Mouse (Mus musculus) G1E (cell line): ENCODE data around the gene Ptpa. TPM values are rescaled to one million over a fixed set of nuclear protein-coding genes. Genes with fewer than 3 reads are reported as not detected.

Experiments used
- ATAC-seq: 2 replicates; pipeline ENCODE4 v1.8.0; 2016; ENCODE audit warnings: mild to moderate bottlenecking; ENCODE audit not compliant: insufficient number of reproducible peaks, poor library complexity, low FRiP score, severe bottlenecking; ENCODE audit errors: extremely low read depth
- DNase-seq: peaks from one replicate; pipeline ENCODE4 v3.0.0; 2012; ENCODE audit warnings: low spot score
- H3K27me3 ChIP-seq: 2 replicates; pipeline ENCODE4 v1.6.1; 2012; ENCODE audit warnings: mild to moderate bottlenecking, low read length, inconsistent platforms; ENCODE audit not compliant: insufficient read depth
- H3K36me3 ChIP-seq: replicated peaks from 2 replicates; pipeline ENCODE3; 2012; ENCODE audit warnings: mild to moderate bottlenecking, inconsistent platforms
- H3K4me1 ChIP-seq: 2 replicates; pipeline ENCODE4 v1.6.1; 2012; ENCODE audit warnings: low read depth, low read length, inconsistent platforms, mixed read lengths; ENCODE audit not compliant: insufficient read depth
- H3K4me3 ChIP-seq: 2 replicates; pipeline ENCODE4 v1.5.1; 2012; ENCODE audit warnings: low read depth, mild to moderate bottlenecking, inconsistent platforms, low read length, moderate library complexity, mixed read lengths
- H3K9me3 ChIP-seq: replicated peaks from 2 replicates; pipeline ENCODE4 v1.6.1; 2012; ENCODE audit warnings: inconsistent platforms
- CTCF ChIP-seq: IDR thresholded peaks from 2 replicates; pipeline ENCODE4 v1.5.1; 2012; ENCODE audit warnings: low read depth, low read length, inconsistent platforms, mixed read lengths
- GATA1 ChIP-seq: IDR thresholded peaks from 2 replicates; pipeline ENCODE4 v1.6.1; 2012; ENCODE audit warnings: borderline replicate concordance, low read length, inconsistent platforms, mixed read lengths
- GATA2 ChIP-seq: IDR thresholded peaks from 2 replicates; pipeline ENCODE4 v1.6.1; 2012; ENCODE audit warnings: low read depth, low read length, inconsistent platforms, borderline replicate concordance
- POLR2AphosphoS5 ChIP-seq: IDR thresholded peaks from 2 replicates; pipeline ENCODE4 v1.6.1; 2012; ENCODE audit warnings: low read depth, low read length, inconsistent platforms; ENCODE audit not compliant: insufficient replicate concordance
- TAL1 ChIP-seq: conservative IDR thresholded peaks from 2 replicates; pipeline ENCODE4 v1.6.1; 2012; ENCODE audit warnings: low read depth, low read length, inconsistent platforms, mixed read lengths
- polyA plus RNA-seq: library from polyadenylated mRNA; stranded (reverse); fragments of >175 nt; gene quantifications from 2 replicates; pipeline ENCODE4 v1.2.3, GENCODE M21; 2012
- total RNA-seq, 2 experiments: library from RNA; stranded (forward) in 1 of 2; stranded (reverse) in 1 of 2; fragments of 200-1000 nt in 1 of 2; fragments of >200 nt in 1 of 2; fragmentation: Nextera tagmentation in 1 of 2; gene quantifications; 2 replicates each; pipeline ENCODE4 v1.2.3; 2014 to 2017

Ptpa gene
- total and polyA plus RNA-seq, 3 experiments: 81.5 to 583 (median 106) TPM

DNA sequence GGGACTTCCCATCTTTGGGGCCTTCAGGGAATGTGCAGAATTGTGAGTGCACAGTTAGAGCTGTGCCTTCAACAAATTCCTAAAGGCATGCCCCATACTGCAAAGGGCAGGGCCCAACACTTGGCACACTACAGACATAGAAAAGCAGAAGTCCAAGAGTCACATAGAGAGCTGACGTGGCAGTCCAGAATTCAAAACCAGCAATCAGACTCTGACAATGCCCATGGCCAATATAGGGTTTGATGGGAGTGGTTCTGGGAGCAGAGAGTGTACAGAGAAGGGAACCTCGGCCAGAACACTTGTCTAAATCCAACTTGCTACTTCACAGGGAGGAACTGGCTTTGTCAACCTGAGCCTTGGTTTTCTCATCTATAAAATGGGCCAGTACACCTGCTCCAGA, 8.6 kb upstream of the Ptpa start:
- no peak for ATAC-seq
- Histone ChIP-seq H3K36me3 (peaks cover 96% of the 10 kb centered on the region), H3K9me3 (no peaks in the 10 kb centered on the region), H3K4me3 (no peak overlapping the region), H3K4me1 (0 out of 2 replicates have a peak, but pooled peaks cover 2% of the 10 kb centered on the region), H3K27me3 (no peaks in the 10 kb centered on the region)
- no peak for TF ChIP-seq POLR2AphosphoS5
- TF ChIP-seq TAL1: no peak
- no peak for TF ChIP-seq CTCF
- TF ChIP-seq GATA1: no peak
- no peak for TF ChIP-seq GATA2
- DNase-seq: no peak

DNA sequence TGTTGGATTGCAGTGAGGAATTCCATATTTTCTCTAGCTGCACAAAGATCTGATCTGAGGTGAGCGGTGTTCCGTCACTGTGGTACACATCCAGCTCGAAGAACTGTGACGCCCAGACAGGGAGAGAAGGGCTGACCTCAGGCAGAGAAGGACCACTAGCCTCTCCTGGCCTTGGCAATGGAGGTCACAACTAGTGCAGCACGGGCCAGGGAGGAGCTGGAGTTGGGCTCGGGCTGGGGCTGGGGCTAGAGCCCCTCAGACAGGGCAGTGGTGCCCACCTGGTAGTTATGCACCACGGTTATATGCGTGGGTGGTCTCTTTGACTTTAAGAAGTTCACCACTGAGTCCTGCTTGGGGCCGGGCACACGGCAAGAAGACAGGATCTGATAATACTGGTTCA, 8.1 kb upstream of the Ptpa start:
- ATAC-seq: no peak

DNA sequence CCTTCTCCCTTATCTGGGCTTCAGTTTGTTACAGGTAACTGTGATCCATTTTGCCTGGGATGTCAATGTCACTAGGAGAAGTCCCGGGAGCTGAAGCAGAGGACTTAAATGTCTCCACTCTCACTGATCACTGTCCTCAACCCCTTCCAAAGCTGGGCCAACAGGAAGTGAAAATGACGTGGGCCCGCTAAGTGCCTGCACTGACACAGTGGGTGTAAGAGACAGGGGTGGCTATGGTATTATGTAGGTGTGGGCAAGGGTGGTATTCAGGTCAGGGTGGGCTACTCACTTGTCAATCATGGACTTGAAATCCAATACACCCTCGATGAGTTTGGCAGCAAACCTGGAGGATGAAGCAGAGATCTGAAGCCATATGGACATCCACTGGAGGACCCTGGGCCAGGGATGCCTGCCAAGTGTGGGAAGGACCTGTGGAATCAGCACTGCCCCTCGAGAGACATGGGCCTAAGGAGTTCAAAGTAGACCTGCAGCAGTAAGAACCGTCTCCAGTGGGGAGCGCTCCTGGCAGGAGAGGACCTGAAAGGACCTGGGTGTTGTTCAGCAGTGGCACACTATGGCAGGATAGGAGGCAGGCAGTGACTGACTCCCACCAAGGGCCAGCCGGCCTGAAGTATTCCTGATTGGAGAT, 7.3 kb upstream of the Ptpa start:
- ATAC-seq: no peak
- peaks cover 9% of the 10 kb centered on the region for H3K4me1 ChIP-seq
- H3K36me3 ChIP-seq: peaks cover 96% of the 10 kb centered on the region
- H3K9me3 ChIP-seq: no peaks in the 10 kb centered on the region
- no peak for DNase-seq
- H3K27me3 ChIP-seq: no peaks in the 10 kb centered on the region
- no peak overlapping the region for H3K4me3 ChIP-seq
- TF ChIP-seq TAL1 (no peak), CTCF (no peak)

More for the DNA sequence above, 8.1 kb upstream of the Ptpa start:
- peaks cover 96% of the 10 kb centered on the region for H3K36me3 ChIP-seq
- no peak for DNase-seq
- TF ChIP-seq GATA1 (no peak), GATA2 (no peak), CTCF (no peak), POLR2AphosphoS5 (no peak), TAL1 (no peak)
- H3K4me3 ChIP-seq: no peak overlapping the region
- no peaks in the 10 kb centered on the region for H3K9me3 ChIP-seq
- H3K27me3 ChIP-seq: no peaks in the 10 kb centered on the region
- peaks cover 2% of the 10 kb centered on the region; the same call in 1 of the 2 replicates for H3K4me1 ChIP-seq

DNA sequence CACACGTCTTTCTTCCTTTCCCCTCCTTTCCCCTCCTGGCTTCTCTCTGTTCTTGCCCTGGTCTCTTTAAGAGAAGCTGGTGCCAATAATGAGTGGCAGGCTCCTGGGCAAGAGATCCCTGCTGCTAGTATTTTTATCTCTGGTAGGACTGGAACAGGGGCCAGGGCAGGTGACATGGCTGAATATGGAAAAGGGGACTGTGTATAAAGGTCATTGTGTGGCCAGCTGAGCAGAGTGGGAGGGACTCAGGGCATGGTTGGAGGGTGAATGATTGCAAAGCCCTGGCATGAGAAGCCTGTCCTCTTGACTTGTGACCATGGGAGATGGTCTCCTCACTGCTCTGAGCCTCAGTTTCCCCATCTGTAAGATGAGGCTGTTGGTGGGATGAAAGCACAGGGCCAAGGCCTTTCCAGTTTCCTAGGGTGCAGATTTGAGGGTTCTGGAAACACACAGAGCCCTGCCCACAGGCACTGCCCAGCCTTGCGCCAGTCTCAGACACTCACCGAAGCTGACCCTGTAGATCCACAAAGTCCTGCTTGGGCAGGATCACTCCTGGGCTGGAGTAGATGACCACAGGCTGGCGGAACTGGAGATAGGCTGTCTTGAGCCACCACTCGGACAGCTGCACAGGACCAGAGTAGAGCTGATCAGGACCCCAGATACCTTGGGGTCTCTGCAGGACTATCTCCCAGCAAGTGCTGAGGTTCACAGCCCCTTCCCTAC, 6.2 kb upstream of the Ptpa start:
- Histone ChIP-seq H3K4me1 (peaks cover 18% of the 10 kb centered on the region), H3K27me3 (no peaks in the 10 kb centered on the region), H3K36me3 (peaks cover 92% of the 10 kb centered on the region), H3K4me3 (no peak overlapping the region), H3K9me3 (no peaks in the 10 kb centered on the region)
- DNase-seq (no peak), ATAC-seq (no peak)
- TF ChIP-seq GATA1 (no peak), GATA2 (no peak), POLR2AphosphoS5 (no peak), TAL1 (no peak), CTCF (no peak)

DNA sequence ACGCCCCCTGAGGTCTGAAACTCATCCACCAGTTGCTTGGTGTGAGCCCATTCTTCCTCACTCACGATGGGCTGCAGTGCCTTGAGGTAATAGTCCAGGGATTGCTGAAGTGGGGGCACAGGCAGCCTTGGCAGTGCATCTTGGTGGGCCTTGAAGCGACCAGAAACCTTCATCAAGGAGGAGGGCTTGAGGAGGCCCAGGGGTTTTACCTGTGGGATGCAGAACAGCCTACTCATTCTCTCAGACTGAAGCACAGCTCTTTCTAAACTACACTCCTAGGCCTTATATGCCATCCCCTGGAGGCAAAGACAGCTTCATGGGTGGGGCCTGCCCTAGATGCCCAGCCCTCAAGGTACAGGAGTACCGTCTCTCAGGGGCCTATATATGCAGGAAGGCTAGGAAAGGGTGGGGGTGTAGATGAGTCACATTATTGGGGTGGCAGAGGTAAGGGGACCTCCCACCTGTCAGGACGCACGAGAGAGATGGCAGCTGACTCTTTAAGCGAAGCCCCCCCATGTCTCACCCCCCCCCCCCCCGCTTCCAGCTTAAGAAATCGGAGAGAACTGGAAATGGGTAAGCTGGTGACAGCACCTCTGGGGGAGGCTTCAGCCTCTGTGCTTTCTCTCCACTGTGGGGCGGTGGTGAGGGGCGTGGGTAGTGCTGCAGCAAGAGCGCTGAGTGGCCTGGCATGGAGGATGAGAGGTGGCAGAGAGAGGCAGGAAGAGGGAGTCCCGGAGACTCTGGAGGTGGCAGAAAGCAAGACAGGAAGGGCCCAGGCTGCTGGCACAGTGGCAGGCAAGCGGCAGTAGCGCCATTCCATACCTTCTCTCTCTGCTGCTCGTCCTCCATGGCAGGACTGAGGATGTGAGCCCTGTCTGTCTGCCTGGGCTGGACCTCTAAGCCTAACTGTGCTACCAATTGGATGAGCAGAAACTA, 2.5 kb upstream of the Ptpa start:
- no peaks in the 10 kb centered on the region for H3K27me3 ChIP-seq
- H3K4me1 ChIP-seq: peaks cover 37% of the 10 kb centered on the region
- H3K36me3 ChIP-seq: peaks cover 63% of the 10 kb centered on the region
- ATAC-seq (no peak), DNase-seq (no peak)
- no peaks in the 10 kb centered on the region for H3K9me3 ChIP-seq
- TF ChIP-seq GATA1: no peak
- no peak for TF ChIP-seq POLR2AphosphoS5
- TF ChIP-seq GATA2: no peak
- TF ChIP-seq CTCF: no peak
- no peak for TF ChIP-seq TAL1
- H3K4me3 ChIP-seq: no peak overlapping the region

DNA sequence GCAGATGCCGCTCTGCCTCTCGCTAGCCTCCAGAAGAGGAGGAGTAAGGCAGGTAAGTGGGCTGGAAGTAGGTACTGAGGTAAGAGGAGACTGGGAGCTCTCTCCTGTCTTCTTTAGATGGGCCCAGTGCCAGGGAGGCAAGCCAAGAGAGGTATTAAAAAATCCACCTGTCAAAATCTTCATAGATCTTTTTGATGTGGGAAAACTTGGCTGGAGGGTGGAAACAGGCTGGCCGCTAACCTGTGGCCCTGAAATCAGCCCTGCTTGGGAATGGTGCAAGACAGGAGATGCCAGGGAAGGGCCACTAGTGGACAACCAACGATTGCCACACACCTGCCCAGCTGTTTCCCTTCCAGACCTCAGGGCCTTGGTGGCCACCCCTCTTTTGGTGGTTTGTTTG, 1.7 kb upstream of the Ptpa start:
- Histone ChIP-seq H3K4me1 (peaks cover 45% of the 10 kb centered on the region), H3K36me3 (peaks cover 63% of the 10 kb centered on the region), H3K4me3 (no peak overlapping the region), H3K27me3 (no peaks in the 10 kb centered on the region), H3K9me3 (no peaks in the 10 kb centered on the region)
- TF ChIP-seq GATA2: no peak
- no peak for TF ChIP-seq CTCF
- no peak for TF ChIP-seq TAL1
- no peak for TF ChIP-seq GATA1
- ATAC-seq (no peak), DNase-seq (no peak)
